ENCODE assay signal across 8 mouse cellular contexts in genomic region chr7:114922155-114922554, GRCm38 (mm10).
DNase-seq lines count a peak whose midpoint lies in the region; ATAC-seq lines count a peak whose summit lies in the region.

No protein-coding gene starts in this region.

- peak; percentile 6 for DNase-seq in adipocyte (ENCODE audit: low spot score)
- peak; percentile 92 for DNase-seq in cerebellum, postnatal 10 days
- DNase-seq in frontal cortex, postnatal 25 days (ENCODE audit: low spot score in 2 of 2): peak; percentile 68 to 71
- DNase-seq in layer of hippocampus, postnatal 25 days (ENCODE audit: extremely low spot score in 1 of 2, low spot score in 1 of 2): peak; percentile 66 to 82
- peak; percentile 51 to 72 for DNase-seq in lung, postnatal 4 days
- DNase-seq in skeletal muscle tissue, adult 2 months (ENCODE audit: low read depth, low spot score): peak; percentile 97
- no peak for DNase-seq in T-cell, adult 2 months (ENCODE audit: low spot score)

- no peak overlapping the region for H3K9ac ChIP-seq in hindbrain, embryonic 15.5 days

- H3K9me3 ChIP-seq in hindbrain, embryonic 15.5 days: no peaks in the 10 kb centered on the region

- H3K36me3 ChIP-seq in hindbrain, embryonic 15.5 days: no peaks in the 10 kb centered on the region

- no peak overlapping the region for H3K4me2 ChIP-seq in hindbrain, embryonic 15.5 days

- peak; percentile 74; the same call in 1 of the 2 replicates for ATAC-seq in hindbrain, embryonic 15.5 days (ENCODE audit: low FRiP score, low read depth)

- no peaks in the 10 kb centered on the region for H3K4me1 ChIP-seq in hindbrain, embryonic 15.5 days (replicated peaks)

- H3K27ac ChIP-seq in hindbrain, embryonic 15.5 days (replicated peaks): no peak overlapping the region

- no peak overlapping the region for H3K4me3 ChIP-seq in hindbrain, embryonic 15.5 days

- WGBS in hindbrain, embryonic 15.5 days: 8% methylated on average over 3 of the region's 3 CpGs

- peaks cover 10% of the 10 kb centered on the region for H3K27me3 ChIP-seq in hindbrain, embryonic 15.5 days
